15 mouse cellular contexts compared by ENCODE assay signal in the genomic region with DNA sequence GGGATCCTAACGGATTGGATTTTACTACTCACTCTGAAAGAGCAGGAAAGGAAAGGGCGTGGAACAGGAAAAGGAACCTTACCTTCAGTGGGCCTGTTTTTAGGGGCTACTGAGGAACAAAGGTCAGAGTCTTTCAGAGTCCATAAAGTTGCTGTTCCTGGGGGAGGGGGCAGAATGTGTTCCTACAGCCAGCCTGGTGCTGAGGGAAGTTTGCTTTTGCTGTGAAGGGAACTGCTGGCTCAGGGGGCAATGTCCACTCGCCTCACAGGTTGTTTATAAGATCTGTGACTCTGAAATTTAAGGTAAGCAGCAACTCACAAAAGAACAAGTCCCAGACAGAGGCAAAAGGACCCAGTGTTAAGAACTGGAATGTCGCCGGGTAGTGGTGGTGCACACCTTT. TPM values are rescaled to one million over a fixed set of nuclear protein-coding genes. Genes with fewer than 3 reads are reported as not detected.
DNase-seq lines count a peak whose midpoint lies in the region; TF ChIP-seq lines count a peak whose summit lies in the region.
"Had no signal": no experiment of that assay in that cellular context is flagged by ENCODE, and none has a peak within 500 bp of the region (broad histone marks: within the 10 kb centered on the region; RNA-seq: fewer than 3 reads in every experiment).

No protein-coding gene starts in this region.

- peak; percentile 71 for DNase-seq in kidney, adult 18-20 months
- DNase-seq in kidney, postnatal 25 days: peak; percentile 82 to 92
- no peak for DNase-seq in retina, postnatal 1 day
- no peak for DNase-seq in left cerebral cortex, postnatal 36 days (ENCODE audit: low spot score in 2 of 2)
- DNase-seq in left cerebral cortex, adult 18-20 months (ENCODE audit: low spot score in 2 of 2): no peak
- DNase-seq: gastrocnemius, postnatal 25 days; left cerebral cortex, postnatal 4 days; lung, embryonic 14.5 days; right cerebral cortex, postnatal 25 days had no signal

- intact Hi-C loops in left cerebral cortex, postnatal 36 days (cut with DNase I): loop anchor here (10.0 kb wide), 1 partner anchor 156 kb away; a partner anchor contains a TSS

- TF ChIP-seq CTCF in small intestine, adult 2 months (IDR thresholded peaks at IDR 0.05; ENCODE audit: extremely low read depth, insufficient read length, insufficient replicate concordance, low read depth, low read length): no peak

- H3K4me3 ChIP-seq in brown adipose tissue, adult 24 weeks (ENCODE audit: insufficient read depth, low read depth, low read length): no peak overlapping the region
- H3K4me3 ChIP-seq in small intestine, adult 2 months (ENCODE audit: low read depth, low read length): no peak overlapping the region
- H3K4me3 ChIP-seq: forebrain, embryonic 10.5 days; heart, embryonic 12.5 days; midbrain, embryonic 13.5 days had no signal

- no peaks in the 10 kb centered on the region for H3K36me3 ChIP-seq in small intestine, adult 2 months (ENCODE audit: control insufficient read depth, insufficient read depth, low read length)
- H3K36me3 ChIP-seq: forebrain, embryonic 10.5 days; heart, embryonic 12.5 days; midbrain, embryonic 13.5 days had no signal

- no peaks in the 10 kb centered on the region for H3K27me3 ChIP-seq in small intestine, adult 2 months (ENCODE audit: control insufficient read depth, insufficient read depth, low read length)

- 33% methylated on average over 5 of the region's 5 CpGs for WGBS in small intestine, adult 2 months

- no peak for TF ChIP-seq POLR2A in small intestine, adult 2 months (IDR thresholded peaks at IDR 0.05; ENCODE audit: low read depth, low read length)

- H3K27ac ChIP-seq in brown adipose tissue, adult 24 weeks (replicated peaks; ENCODE audit: low read depth, low read length): peak overlapping the region; percentile 85
- peak overlapping the region; percentile 32 for H3K27ac ChIP-seq in small intestine, adult 2 months (ENCODE audit: insufficient read depth, low read depth, low read length)
- H3K27ac ChIP-seq: forebrain, embryonic 10.5 days; macrophage; midbrain, embryonic 13.5 days had no signal

- H3K4me1 ChIP-seq in brown adipose tissue, adult 24 weeks (ENCODE audit: control insufficient read depth, insufficient read depth, insufficient read length, low read length): no peaks in the 10 kb centered on the region; the same call in 1 of the 2 replicates
- H3K4me1 ChIP-seq in small intestine, adult 2 months (ENCODE audit: control insufficient read depth, insufficient read depth, insufficient read length, low read length): peaks cover 2% of the 10 kb centered on the region; the same call in 1 of the 2 replicates

RNA-seq across cellular contexts. Expression of a gene that starts 13.1 kb away (rescaled TPM):
- 42.2 and 50.8 TPM in 2 replicates for polyA plus RNA-seq in brown adipose tissue, adult 24 weeks (2012; ENCODE audit: insufficient read depth, insufficient read length, missing spikeins)
- polyA plus RNA-seq in small intestine, adult 2 months (2012; rRNA removed): 90.9 and 104 TPM in 2 replicates
- total RNA-seq in left cerebral cortex, postnatal 36 days (2021): 100 to 1,000 TPM; 165 to 167 TPM
- 100 to 1,000 TPM; 174 to 187 TPM for total RNA-seq in left cerebral cortex, adult 18-20 months (2021)

RNA-seq across cellular contexts. Expression of a gene that starts 26.1 kb away (rescaled TPM):
- polyA plus RNA-seq in brown adipose tissue, adult 24 weeks (2012; ENCODE audit: insufficient read depth, insufficient read length, missing spikeins): 202 and 234 TPM in 2 replicates
- 43.8 and 78.5 TPM in 2 replicates for polyA plus RNA-seq in small intestine, adult 2 months (2012; rRNA removed)
- 100 to 1,000 TPM; 323 to 336 TPM for total RNA-seq in left cerebral cortex, postnatal 36 days (2021)
- total RNA-seq in left cerebral cortex, adult 18-20 months (2021): 100 to 1,000 TPM; 341 to 343 TPM

Comparison
In these comparisons a context has a peak if more than half of its experiments do, and no peak if none do; other contexts are left out.
1. DNase-seq: peak in kidney, adult 18-20 months (single experiment) and kidney, postnatal 25 days (2 of 2); none in retina, postnatal 1 day (single experiment), left cerebral cortex, postnatal 36 days (0 of 2) and left cerebral cortex, adult 18-20 months (0 of 2).